Mouse (Mus musculus) G1E (cell line): Measurements from ENCODE around the gene Phex. TPM values are rescaled to one million over a fixed set of nuclear protein-coding genes. Genes with fewer than 3 reads are reported as not detected.

Source experiments
- ATAC-seq: 2 replicates; pipeline ENCODE4 v1.8.0; 2016; ENCODE audit warnings: mild to moderate bottlenecking; ENCODE audit not compliant: insufficient number of reproducible peaks, poor library complexity, low FRiP score, severe bottlenecking; ENCODE audit errors: extremely low read depth
- DNase-seq: peaks from one replicate; pipeline ENCODE4 v3.0.0; 2012; ENCODE audit warnings: low spot score
- H3K27me3 ChIP-seq: 2 replicates; pipeline ENCODE4 v1.6.1; 2012; ENCODE audit warnings: mild to moderate bottlenecking, low read length, inconsistent platforms; ENCODE audit not compliant: insufficient read depth
- H3K36me3 ChIP-seq: replicated peaks from 2 replicates; pipeline ENCODE3; 2012; ENCODE audit warnings: mild to moderate bottlenecking, inconsistent platforms
- H3K4me1 ChIP-seq: 2 replicates; pipeline ENCODE4 v1.6.1; 2012; ENCODE audit warnings: low read depth, low read length, inconsistent platforms, mixed read lengths; ENCODE audit not compliant: insufficient read depth
- H3K4me3 ChIP-seq: 2 replicates; pipeline ENCODE4 v1.5.1; 2012; ENCODE audit warnings: low read depth, mild to moderate bottlenecking, inconsistent platforms, low read length, moderate library complexity, mixed read lengths
- H3K9me3 ChIP-seq: replicated peaks from 2 replicates; pipeline ENCODE4 v1.6.1; 2012; ENCODE audit warnings: inconsistent platforms
- CTCF ChIP-seq: IDR thresholded peaks from 2 replicates; pipeline ENCODE4 v1.5.1; 2012; ENCODE audit warnings: low read depth, low read length, inconsistent platforms, mixed read lengths
- GATA1 ChIP-seq: IDR thresholded peaks from 2 replicates; pipeline ENCODE4 v1.6.1; 2012; ENCODE audit warnings: borderline replicate concordance, low read length, inconsistent platforms, mixed read lengths
- GATA2 ChIP-seq: IDR thresholded peaks from 2 replicates; pipeline ENCODE4 v1.6.1; 2012; ENCODE audit warnings: low read depth, low read length, inconsistent platforms, borderline replicate concordance
- POLR2AphosphoS5 ChIP-seq: IDR thresholded peaks from 2 replicates; pipeline ENCODE4 v1.6.1; 2012; ENCODE audit warnings: low read depth, low read length, inconsistent platforms; ENCODE audit not compliant: insufficient replicate concordance
- TAL1 ChIP-seq: conservative IDR thresholded peaks from 2 replicates; pipeline ENCODE4 v1.6.1; 2012; ENCODE audit warnings: low read depth, low read length, inconsistent platforms, mixed read lengths
- polyA plus RNA-seq: library from polyadenylated mRNA; stranded (reverse); fragments of >175 nt; gene quantifications from 2 replicates; pipeline ENCODE4 v1.2.3, GENCODE M21; 2012
- total RNA-seq, 2 experiments: library from RNA; stranded (forward) in 1 of 2; stranded (reverse) in 1 of 2; fragments of 200-1000 nt in 1 of 2; fragments of >200 nt in 1 of 2; fragmentation: Nextera tagmentation in 1 of 2; gene quantifications; 2 replicates each; pipeline ENCODE4 v1.2.3; 2014 to 2017

Phex gene
- total and polyA plus RNA-seq, 3 experiments = 0.22 to 0.38 TPM; not detected in 1

DNA sequence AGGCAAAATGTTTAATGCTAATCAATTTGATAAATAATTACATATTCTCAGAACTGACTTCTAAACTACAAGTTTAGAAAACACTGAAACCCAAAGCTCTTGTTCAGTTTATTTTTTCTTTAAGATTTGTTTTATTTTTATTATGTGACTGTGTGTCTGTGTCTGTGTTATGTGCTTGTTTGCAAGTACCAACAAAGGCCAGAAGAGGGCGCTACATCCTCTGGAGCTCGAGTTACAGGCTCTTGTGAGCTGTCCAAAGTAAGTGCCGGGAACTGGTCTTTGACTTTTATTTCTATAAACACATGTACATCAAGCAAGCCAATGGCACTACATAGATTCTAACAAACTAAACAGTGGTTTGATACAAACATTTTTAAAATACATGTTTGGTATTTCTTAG is 41.2 kb downstream of the Phex start:
- Histone ChIP-seq H3K27me3 (no peaks in the 10 kb centered on the region), H3K4me1 (no peaks in the 10 kb centered on the region), H3K4me3 (no peak overlapping the region), H3K9me3 (no peaks in the 10 kb centered on the region), H3K36me3 (no peaks in the 10 kb centered on the region)
- ATAC-seq (no peak), DNase-seq (no peak)
- TF ChIP-seq POLR2AphosphoS5 (no peak), GATA1 (no peak)

DNA sequence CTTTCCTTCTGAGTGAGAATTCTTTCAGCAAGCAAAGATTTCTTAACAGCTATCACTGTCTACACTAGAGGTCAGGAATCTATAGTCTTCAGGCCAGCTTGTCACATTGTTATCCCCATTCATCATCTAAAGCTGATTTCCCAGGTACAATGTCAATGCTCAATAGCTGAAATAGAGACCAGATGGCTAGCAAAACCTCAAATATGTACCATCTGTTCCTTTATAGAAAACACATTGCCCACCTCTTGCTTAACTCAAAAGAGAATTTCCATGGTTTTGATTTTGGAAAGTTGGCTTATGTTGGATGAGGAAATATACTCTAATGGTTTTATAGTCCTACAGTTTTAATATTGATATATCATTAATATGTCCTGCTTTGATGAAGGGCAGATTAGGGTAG is 45.9 kb downstream of the Phex start:
- no peak for ATAC-seq
- TF ChIP-seq GATA1 = no peak
- no peak for TF ChIP-seq TAL1
- TF ChIP-seq CTCF = no peak
- TF ChIP-seq GATA2 = no peak
- no peak for TF ChIP-seq POLR2AphosphoS5
- no peaks in the 10 kb centered on the region for H3K27me3 ChIP-seq
- no peak for DNase-seq
- H3K4me1 ChIP-seq = no peaks in the 10 kb centered on the region
- H3K9me3 ChIP-seq = no peaks in the 10 kb centered on the region
- H3K36me3 ChIP-seq = no peaks in the 10 kb centered on the region
- no peak overlapping the region for H3K4me3 ChIP-seq

DNA sequence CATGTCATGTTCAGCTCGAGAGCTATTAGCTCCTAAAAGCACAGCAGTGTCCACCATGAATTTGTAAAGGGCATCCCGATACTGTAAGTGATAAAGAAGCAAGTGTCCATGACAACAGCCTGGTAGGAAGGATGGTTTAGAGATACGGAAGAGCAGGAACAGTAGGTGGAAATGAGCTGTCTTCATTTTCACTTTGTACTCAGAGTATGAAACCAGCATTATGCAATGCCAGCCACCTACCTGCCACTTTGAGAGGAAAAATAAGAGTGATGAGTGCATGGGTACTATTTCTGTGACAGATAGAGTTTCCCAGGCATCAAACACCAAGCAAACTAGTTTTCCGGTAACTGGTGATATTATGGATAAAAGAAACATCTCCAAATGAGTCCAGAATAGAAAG is 59.6 kb downstream of the Phex start:
- Histone ChIP-seq H3K27me3 (no peaks in the 10 kb centered on the region), H3K4me3 (no peak overlapping the region), H3K9me3 (no peaks in the 10 kb centered on the region), H3K4me1 (no peaks in the 10 kb centered on the region), H3K36me3 (no peaks in the 10 kb centered on the region)
- DNase-seq (no peak), ATAC-seq (no peak)
- TF ChIP-seq CTCF (no peak), POLR2AphosphoS5 (no peak), GATA2 (no peak), GATA1 (no peak), TAL1 (no peak)

DNA sequence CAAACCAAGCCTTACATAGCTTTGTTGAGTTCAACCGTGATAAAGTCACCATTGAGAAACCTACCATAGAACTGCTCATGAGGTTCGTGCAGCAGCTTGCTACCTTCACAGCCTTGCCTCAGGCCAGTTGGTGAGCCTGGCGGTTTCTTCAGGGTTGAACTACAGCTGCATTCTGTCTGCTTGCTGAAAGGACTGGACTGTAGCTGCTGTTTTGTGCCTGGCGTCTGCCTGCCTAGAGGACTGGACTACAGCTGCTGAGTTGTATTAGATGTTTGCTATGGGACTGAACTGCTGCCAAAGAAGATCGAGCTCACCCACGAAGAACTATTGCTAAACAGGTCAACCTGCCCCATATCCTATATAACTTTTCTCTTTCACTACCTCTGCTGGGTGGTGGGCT is 68.9 kb downstream of the Phex start:
- H3K4me1 ChIP-seq = no peaks in the 10 kb centered on the region
- no peaks in the 10 kb centered on the region for H3K36me3 ChIP-seq
- no peak for DNase-seq
- TF ChIP-seq GATA2 = no peak
- TF ChIP-seq TAL1 = no peak
- no peak for TF ChIP-seq POLR2AphosphoS5
- no peak for TF ChIP-seq GATA1
- no peak for TF ChIP-seq CTCF
- H3K4me3 ChIP-seq = no peak overlapping the region
- ATAC-seq = no peak
- no peaks in the 10 kb centered on the region for H3K27me3 ChIP-seq
- no peaks in the 10 kb centered on the region for H3K9me3 ChIP-seq

DNA sequence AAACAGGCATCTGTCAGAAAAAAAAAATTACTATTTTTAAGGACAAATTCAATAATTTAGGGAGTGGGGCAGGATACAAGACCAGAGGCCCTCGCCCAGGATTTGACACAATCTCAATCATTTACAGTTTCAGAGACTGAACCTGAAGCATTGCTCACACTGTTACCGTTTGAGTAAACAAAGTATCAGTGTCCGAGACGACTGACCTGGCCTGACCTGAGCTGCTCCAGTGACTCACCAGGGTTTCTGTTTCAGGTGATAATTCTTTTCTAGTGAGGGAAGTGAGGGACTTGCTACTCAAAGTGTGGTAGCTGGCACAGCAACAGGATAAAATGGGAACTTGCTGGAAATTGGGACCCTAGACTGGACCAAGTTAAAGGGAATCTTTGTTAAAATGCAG is 80.4 kb downstream of the Phex start:
- H3K27me3 ChIP-seq = no peaks in the 10 kb centered on the region
- DNase-seq (no peak), ATAC-seq (no peak)
- TF ChIP-seq POLR2AphosphoS5 = no peak
- no peak for TF ChIP-seq TAL1
- TF ChIP-seq GATA2 = no peak
- no peak for TF ChIP-seq CTCF
- TF ChIP-seq GATA1 = no peak
- no peaks in the 10 kb centered on the region for H3K4me1 ChIP-seq
- H3K36me3 ChIP-seq = no peaks in the 10 kb centered on the region
- H3K9me3 ChIP-seq = no peaks in the 10 kb centered on the region
- no peak overlapping the region for H3K4me3 ChIP-seq

DNA sequence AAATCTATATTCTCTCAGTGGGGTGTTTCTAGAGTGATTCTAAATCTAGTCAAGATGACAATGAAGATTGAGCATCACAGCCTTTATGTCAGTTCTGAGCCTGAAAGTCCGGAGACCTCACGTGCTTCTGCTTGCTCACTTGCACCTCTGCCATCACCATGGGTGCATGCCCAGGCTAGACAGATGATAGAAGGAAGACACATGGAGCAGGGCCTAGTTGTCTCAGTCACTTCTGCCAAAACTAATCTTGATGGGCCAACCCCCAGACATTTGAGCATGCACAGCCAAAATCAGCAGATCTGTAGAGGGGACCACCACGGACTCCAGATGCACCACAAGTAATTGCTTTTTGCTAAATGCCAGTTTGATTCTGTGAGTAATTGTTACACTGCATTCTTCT is 85.3 kb downstream of the Phex start:
- TF ChIP-seq GATA2 = no peak
- TF ChIP-seq POLR2AphosphoS5 = no peak
- no peak for TF ChIP-seq GATA1
- TF ChIP-seq CTCF = no peak
- no peak for TF ChIP-seq TAL1
- no peaks in the 10 kb centered on the region for H3K9me3 ChIP-seq
- H3K36me3 ChIP-seq = no peaks in the 10 kb centered on the region
- DNase-seq (no peak), ATAC-seq (no peak)
- H3K4me1 ChIP-seq = no peaks in the 10 kb centered on the region
- H3K4me3 ChIP-seq = no peak overlapping the region
- H3K27me3 ChIP-seq = no peaks in the 10 kb centered on the region

DNA sequence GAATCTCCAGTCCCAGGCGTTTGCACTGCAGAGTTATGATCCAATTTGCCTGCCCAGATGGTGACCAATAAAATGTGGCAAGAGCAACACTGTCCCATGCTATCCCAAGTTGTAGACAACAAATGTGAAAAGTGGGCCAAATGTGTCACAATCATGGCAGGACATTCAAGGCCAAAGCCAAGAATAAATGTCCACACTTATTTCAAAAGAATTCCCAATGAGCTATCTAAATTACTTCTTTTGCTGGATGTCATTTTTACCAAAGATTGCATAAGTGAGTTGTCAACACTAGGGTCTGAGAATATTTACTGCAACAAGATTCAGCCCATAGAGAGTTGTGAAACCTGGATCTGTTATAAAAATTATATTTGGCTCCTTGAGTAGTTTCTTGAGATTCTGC is 86.7 kb downstream of the Phex start:
- Histone ChIP-seq H3K4me3 (no peak overlapping the region), H3K9me3 (no peaks in the 10 kb centered on the region), H3K27me3 (no peaks in the 10 kb centered on the region), H3K36me3 (no peaks in the 10 kb centered on the region), H3K4me1 (no peaks in the 10 kb centered on the region)
- ATAC-seq (no peak), DNase-seq (no peak)
- TF ChIP-seq TAL1 (no peak), GATA2 (no peak), CTCF (no peak), POLR2AphosphoS5 (no peak), GATA1 (no peak)
